Mouse (Mus musculus): ENCODE measurements around the gene Uqcrq.
A peak's percentile ranks its signal among the peaks of the same experiment; 100 is the strongest.
"Not testable (repeated sequence)": the region's sequence is repeated elsewhere in the genome, so short reads cannot be mapped to it uniquely, and the experiment has no call there.

The Uqcrq gene

GRCm38 (mm10) chr11:53451361-53451760 lies 20.7 kb upstream of the Uqcrq start:
- no peak for DNase-seq

GRCm38 (mm10) chr11:53450070-53450705 lies 19.6 kb upstream of the Uqcrq start:
- DNase-seq, result peak; percentile 48

GRCm38 (mm10) chr11:53448529-53448928 lies 17.9 kb upstream of the Uqcrq start:
- no peak for DNase-seq

- DNase-seq, result no peak
Observed at GRCm38 (mm10) chr11:53447996-53448395, 17.4 kb upstream of the Uqcrq start.

- DNase-seq, result no peak
Observed at GRCm38 (mm10) chr11:53446183-53446582, 15.6 kb upstream of the Uqcrq start.

- DNase-seq, result no peak
Observed at GRCm38 (mm10) chr11:53445562-53445961, 14.9 kb upstream of the Uqcrq start.

- DNase-seq, result peak; percentile 63
Observed at GRCm38 (mm10) chr11:53443861-53444260, 13.2 kb upstream of the Uqcrq start.

GRCm38 (mm10) chr11:53441921-53442320 lies 11.3 kb upstream of the Uqcrq start:
- DNase-seq, result peak; percentile 61

GRCm38 (mm10) chr11:53436338-53436737 lies 5.7 kb upstream of the Uqcrq start:
- DNase-seq, result no peak

GRCm38 (mm10) chr11:53435504-53435903 lies 4.9 kb upstream of the Uqcrq start:
- DNase-seq, result no peak

- no peak for DNase-seq
Observed at GRCm38 (mm10) chr11:53433057-53433456, 2.4 kb upstream of the Uqcrq start.

GRCm38 (mm10) chr11:53431347-53432056 lies 871 bp upstream of the Uqcrq start:
- DNase-seq, result no peak

GRCm38 (mm10) chr11:53430300-53430669 lies 346 bp downstream of the Uqcrq start:
- DNase-seq, result no peak

- DNase-seq, result no peak
Observed at GRCm38 (mm10) chr11:53429182-53429581, 1.4 kb downstream of the Uqcrq start.

- no peak for DNase-seq
Observed at GRCm38 (mm10) chr11:53428716-53429057, 1.9 kb downstream of the Uqcrq start.

- DNase-seq, result no peak
Observed at GRCm38 (mm10) chr11:53427993-53428715, 2.5 kb downstream of the Uqcrq start.

GRCm38 (mm10) chr11:53426914-53427313 lies 3.7 kb downstream of the Uqcrq start:
- not testable (repeated sequence) for DNase-seq

- no peak for DNase-seq
Observed at GRCm38 (mm10) chr11:53425711-53426255, 4.8 kb downstream of the Uqcrq start.

- no peak for DNase-seq
Observed at GRCm38 (mm10) chr11:53425251-53425650, 5.4 kb downstream of the Uqcrq start.

- DNase-seq, result no peak
Observed at GRCm38 (mm10) chr11:53424826-53425225, 5.8 kb downstream of the Uqcrq start.

- no peak for DNase-seq
Observed at GRCm38 (mm10) chr11:53423036-53423435, 7.6 kb downstream of the Uqcrq start, which contains the start of gene Leap2. Gene Leap2 (minus strand): TSS chr11:53423170.

- no peak for DNase-seq
Observed at GRCm38 (mm10) chr11:53418048-53418447, 12.6 kb downstream of the Uqcrq start.

GRCm38 (mm10) chr11:53413871-53414270 lies 16.8 kb downstream of the Uqcrq start:
- no peak for DNase-seq

GRCm38 (mm10) chr11:53411738-53412137 lies 18.9 kb downstream of the Uqcrq start:
- DNase-seq, result no peak
